Mouse (Mus musculus) heart, postnatal 0 days (tissue): ENCODE measurements around the gene Fyb2.

Experiments
- CTCF ChIP-seq: IDR thresholded peaks from 2 replicates; pipeline ENCODE4 v1.5.1; 2016; ENCODE audit warnings: antibody characterized with exemption, control low read depth, low read depth
- EP300 ChIP-seq: IDR thresholded peaks from 2 replicates; pipeline ENCODE4 v1.6.1; 2016; ENCODE audit warnings: antibody characterized with exemption, low read depth

GRCm38 (mm10) chr4:104972606-104973005 is 59.4 kb downstream of the Fyb2 start:
- TF ChIP-seq CTCF (no peak), EP300 (no peak)
